Mouse (Mus musculus) intestine, postnatal 0 days (tissue): ENCODE data around the gene Prl7c1. TPM values are rescaled to one million over a fixed set of nuclear protein-coding genes. Genes with fewer than 3 reads are reported as not detected.
"Not testable (repeated sequence)": the region's sequence is repeated elsewhere in the genome, so short reads cannot be mapped to it uniquely, and the experiment has no call there.

Source experiments
- ATAC-seq: fragments of 200-750 bp; cut with Nextera tagmentation; 2 replicates; pipeline ENCODE4 v1.8.0; 2017; ENCODE audit warnings: mild to moderate bottlenecking, moderate TSS enrichment, moderate library complexity
- H3K27ac ChIP-seq: fragments of 300-500 bp; sonication (generic); 2 replicates; pipeline ENCODE4 v1.5.1; 2014; ENCODE audit warnings: mild to moderate bottlenecking, low read depth, low read length, moderate library complexity
- H3K27me3 ChIP-seq: fragments of 300-500 bp; sonication (generic); replicated peaks from 2 replicates; pipeline ENCODE4 v1.6.1; 2014; ENCODE audit warnings: low read length, mixed read lengths; ENCODE audit not compliant: control insufficient read depth, insufficient read depth
- H3K36me3 ChIP-seq: fragments of 300-500 bp; sonication (generic); 2 replicates; pipeline ENCODE4 v1.6.1; 2014; ENCODE audit warnings: mild to moderate bottlenecking, moderate library complexity; ENCODE audit not compliant: control insufficient read depth, insufficient read depth
- H3K4me1 ChIP-seq: fragments of 300-500 bp; sonication (generic); replicated peaks from 2 replicates; pipeline ENCODE4 v1.6.1; 2014; ENCODE audit warnings: antibody characterized with exemption, low read length, mixed read lengths; ENCODE audit not compliant: control insufficient read depth, insufficient read depth
- H3K4me2 ChIP-seq: fragments of 300-500 bp; sonication (generic); replicated peaks from 2 replicates; pipeline ENCODE4 v1.6.1; 2014; ENCODE audit warnings: low read depth, mild to moderate bottlenecking, moderate library complexity
- H3K4me3 ChIP-seq: fragments of 300-500 bp; sonication (generic); 2 replicates; pipeline ENCODE4 v1.5.1; 2014; ENCODE audit warnings: low read depth, low read length
- H3K9ac ChIP-seq: fragments of 300-500 bp; sonication (generic); 2 replicates; pipeline ENCODE4 v1.6.1; 2014; ENCODE audit warnings: mild to moderate bottlenecking, low read depth, low read length
- H3K9me3 ChIP-seq: fragments of 300-500 bp; sonication (generic); 2 replicates; pipeline ENCODE4 v1.6.1; 2016; ENCODE audit warnings: mixed run types; ENCODE audit not compliant: control insufficient read depth
- CTCF ChIP-seq: sonication (generic); IDR thresholded peaks from 2 replicates; pipeline ENCODE4 v1.5.1; 2016; ENCODE audit warnings: low read depth, mild to moderate bottlenecking, control low read depth, antibody characterized with exemption, moderate library complexity
- WGBS: fragments of 180-500 bp; shearing (Covaris S2); extraction: QIAGEN DNeasy Blood & Tissue Kit; methylation state at CpG from one replicate; pipeline ENCODE4 v1.1.7; 2014; 5-methylcytosine and 5-hydroxymethylcytosine counted together
- polyA plus RNA-seq: library from polyadenylated mRNA; unstranded; fragments of >200 nt; fragmentation: Nextera tagmentation; extraction: Ambion mirVana; gene quantifications from 2 replicates; pipeline ENCODE4 v1.2.1, GENCODE M21; 2015

The Prl7c1 gene
- not detected in 2 replicates for polyA plus RNA-seq

DNA sequence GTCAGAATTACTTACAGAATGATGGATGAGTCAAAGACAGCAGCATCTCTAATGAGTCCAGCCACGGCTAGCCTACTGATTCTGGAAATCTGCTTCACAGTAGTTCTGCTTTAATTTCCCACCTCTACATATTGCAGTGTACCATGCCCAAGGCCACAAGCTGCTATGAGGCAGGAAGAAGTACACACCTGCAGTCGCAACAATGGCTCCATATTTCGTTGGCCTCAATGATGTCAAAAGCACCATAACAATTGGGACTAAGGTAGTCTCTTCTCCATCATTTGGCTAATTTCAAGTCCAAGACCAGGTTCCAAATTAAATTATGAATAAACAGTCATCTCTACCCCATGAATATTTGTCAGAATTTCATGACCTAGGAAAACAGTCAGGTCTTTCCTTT is at the start of gene Prl7c1:
TSS of gene Prl7c1 (minus strand) at position 101 of the 400 bp plus-strand sequence.
- not testable (repeated sequence) for H3K27ac ChIP-seq, H3K4me3 ChIP-seq, ATAC-seq, H3K4me1 ChIP-seq, H3K27me3 ChIP-seq, H3K9ac ChIP-seq, H3K36me3 ChIP-seq, H3K4me2 ChIP-seq, H3K9me3 ChIP-seq
- 91% methylated on average over 2 of the region's 3 CpGs for WGBS

DNA sequence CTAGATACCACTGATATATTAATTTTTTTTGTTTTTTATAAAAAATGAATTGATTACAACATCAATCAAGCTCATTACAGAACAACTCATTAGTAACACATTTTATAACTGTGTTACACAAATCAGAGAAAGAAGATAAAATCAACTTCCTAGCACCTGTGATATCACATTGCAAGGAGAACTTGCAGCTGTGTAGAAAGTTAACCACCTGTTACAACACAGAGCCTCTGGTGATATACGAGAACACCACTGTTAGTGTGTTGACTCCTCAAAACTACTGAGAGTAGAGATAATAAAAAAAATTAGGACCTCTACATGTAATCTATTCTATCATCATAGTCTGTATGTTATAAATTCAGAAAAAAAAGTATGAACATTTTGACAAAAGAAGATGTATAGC is 22.2 kb upstream of the Prl7c1 start:
- WGBS: 77% methylated on average over 1 of the region's 1 CpGs
- Histone ChIP-seq H3K9me3 (no peaks in the 10 kb centered on the region), H3K4me1 (no peaks in the 10 kb centered on the region), H3K27ac (no peak overlapping the region), H3K4me3 (no peak overlapping the region), H3K4me2 (no peak overlapping the region), H3K9ac (no peak overlapping the region), H3K27me3 (no peaks in the 10 kb centered on the region), H3K36me3 (no peaks in the 10 kb centered on the region)
- TF ChIP-seq CTCF: no peak
- ATAC-seq: no peak

DNA sequence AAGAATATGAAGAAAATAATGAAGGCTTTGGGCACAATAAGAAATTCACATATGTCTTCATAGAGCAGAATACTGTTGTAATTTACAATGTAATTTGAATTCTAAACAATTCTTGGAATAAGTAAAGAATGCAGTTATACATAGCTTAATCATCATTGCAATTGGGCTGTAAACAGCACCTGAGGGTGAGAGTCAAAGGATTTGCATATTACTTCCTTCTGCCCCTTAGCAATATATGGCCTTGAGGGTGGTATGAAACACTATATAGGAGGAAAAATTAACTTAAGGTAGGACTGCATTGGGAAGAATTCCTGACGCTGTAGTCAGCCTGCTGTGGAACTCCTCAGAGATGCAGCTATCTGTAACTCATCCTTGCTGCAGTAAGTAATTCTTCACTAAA is 20.8 kb upstream of the Prl7c1 start, which contains the start of gene Prl2a1:
TSS of gene Prl2a1 (plus strand) at position 301 of the 400 bp plus-strand sequence.
- Histone ChIP-seq H3K4me3 (no peak within 1 kb of the TSS), H3K27me3 (no peaks in the 10 kb centered on the region), H3K36me3 (no peaks in the 10 kb centered on the region), H3K9ac (no peak within 1 kb of the TSS), H3K4me1 (no peaks in the 10 kb centered on the region), H3K9me3 (no peaks in the 10 kb centered on the region), H3K4me2 (no peak within 1 kb of the TSS), H3K27ac (no peak within 1 kb of the TSS)
- WGBS: 82% methylated on average over 1 of the region's 1 CpGs
- TF ChIP-seq CTCF: no peak
- ATAC-seq: no peak

DNA sequence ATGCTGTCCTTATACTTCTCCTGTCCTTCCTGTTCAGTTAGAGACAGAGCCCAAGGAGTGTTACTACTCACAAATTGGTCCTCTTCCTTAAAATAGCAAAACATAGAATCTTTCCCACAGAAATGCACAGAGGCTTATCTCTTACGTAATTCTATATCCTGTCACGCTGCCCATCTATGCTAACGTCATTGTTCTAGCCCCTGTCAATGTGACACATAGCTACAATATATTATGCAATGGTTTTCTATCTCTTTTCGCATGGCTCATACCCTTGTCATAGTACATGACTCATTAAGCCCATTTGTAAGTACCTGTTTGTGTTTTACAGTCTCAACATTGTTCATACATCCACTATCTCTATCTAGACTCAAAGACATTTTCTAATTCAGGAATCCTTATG is 18.7 kb upstream of the Prl7c1 start:
- ATAC-seq: no peak
- 77% methylated on average over 4 of the region's 4 CpGs for WGBS
- no peak overlapping the region for H3K27ac ChIP-seq

DNA sequence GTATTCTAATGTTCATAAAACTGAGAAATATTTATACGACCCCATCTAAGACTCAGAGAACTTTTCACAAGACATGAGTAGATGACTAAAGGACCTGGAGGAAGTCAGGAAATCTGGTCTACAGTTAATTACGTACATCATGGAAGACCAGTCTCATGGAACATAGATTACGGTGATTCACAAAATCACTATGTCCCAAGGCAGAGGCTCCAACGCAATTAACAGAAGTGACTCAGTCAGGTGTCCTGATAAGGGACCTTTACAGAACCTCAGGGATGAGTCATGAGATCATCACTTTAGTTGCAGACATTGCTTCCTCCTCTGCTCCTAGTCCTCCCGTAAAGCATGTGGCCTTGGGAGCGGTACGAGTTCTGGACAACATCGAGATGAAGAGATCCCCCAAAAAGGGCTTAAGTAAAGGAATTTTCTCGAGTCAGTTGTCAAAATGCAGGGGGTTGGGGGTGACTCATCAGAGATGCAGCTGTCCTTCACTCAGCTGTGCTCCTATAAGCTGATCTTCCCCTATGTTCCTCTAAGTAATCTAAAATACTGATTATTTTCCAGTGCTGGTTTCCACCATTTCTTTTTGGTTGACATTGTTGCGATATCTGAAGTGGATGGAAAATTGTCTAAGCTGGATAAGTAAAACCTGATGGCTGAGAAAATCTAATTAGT is 46.0 kb downstream of the Prl7c1 start:
- no peak for ATAC-seq
- Histone ChIP-seq H3K9ac (no peak overlapping the region), H3K4me2 (no peak overlapping the region), H3K27me3 (no peaks in the 10 kb centered on the region), H3K9me3 (no peaks in the 10 kb centered on the region), H3K4me1 (no peaks in the 10 kb centered on the region), H3K4me3 (no peak overlapping the region), H3K27ac (no peak overlapping the region), H3K36me3 (no peaks in the 10 kb centered on the region)
- no peak for TF ChIP-seq CTCF
- 84% methylated on average over 10 of the region's 10 CpGs for WGBS

More for the DNA sequence above, 18.7 kb upstream of the Prl7c1 start:
- Histone ChIP-seq H3K9me3 (no peaks in the 10 kb centered on the region), H3K27me3 (no peaks in the 10 kb centered on the region), H3K9ac (no peak overlapping the region), H3K4me2 (no peak overlapping the region), H3K36me3 (no peaks in the 10 kb centered on the region), H3K4me3 (no peak overlapping the region), H3K4me1 (no peaks in the 10 kb centered on the region)
- TF ChIP-seq CTCF: no peak

DNA sequence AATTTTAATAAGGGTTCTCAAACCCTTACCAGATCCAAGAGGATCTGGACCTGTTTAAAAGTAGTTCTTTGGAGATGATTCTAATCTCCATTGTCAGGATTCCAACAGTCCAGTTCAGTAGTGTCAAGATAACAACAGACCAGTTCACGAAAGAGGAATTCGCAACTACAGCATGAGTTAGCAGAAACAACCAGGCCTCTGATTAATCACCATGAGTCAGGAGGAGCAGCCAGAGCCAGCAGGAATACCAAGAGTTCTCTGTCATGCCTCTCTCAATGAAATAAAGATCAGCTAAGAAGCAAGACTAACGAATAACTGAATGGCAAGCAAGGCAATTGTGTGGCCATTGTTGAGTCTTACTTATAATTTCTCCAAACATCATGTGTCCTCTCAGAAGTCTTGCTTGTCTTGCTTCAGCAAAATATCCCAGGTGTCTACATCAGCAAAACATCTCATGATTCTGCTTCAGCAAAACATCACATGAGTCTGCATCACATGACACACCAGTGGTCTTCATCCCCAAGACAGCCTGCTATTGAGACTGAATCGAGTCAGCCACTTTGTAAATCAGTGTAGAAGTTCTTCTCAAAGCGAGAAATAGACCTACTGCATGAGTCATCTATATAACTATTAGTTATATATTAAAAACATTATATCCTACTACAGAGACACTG is 50.2 kb downstream of the Prl7c1 start:
- not testable (repeated sequence) for H3K36me3 ChIP-seq, H3K4me3 ChIP-seq, H3K4me1 ChIP-seq, ATAC-seq, H3K9me3 ChIP-seq, H3K27me3 ChIP-seq, H3K4me2 ChIP-seq, H3K9ac ChIP-seq, H3K27ac ChIP-seq
- WGBS: 71% methylated on average over 5 of the region's 5 CpGs

DNA sequence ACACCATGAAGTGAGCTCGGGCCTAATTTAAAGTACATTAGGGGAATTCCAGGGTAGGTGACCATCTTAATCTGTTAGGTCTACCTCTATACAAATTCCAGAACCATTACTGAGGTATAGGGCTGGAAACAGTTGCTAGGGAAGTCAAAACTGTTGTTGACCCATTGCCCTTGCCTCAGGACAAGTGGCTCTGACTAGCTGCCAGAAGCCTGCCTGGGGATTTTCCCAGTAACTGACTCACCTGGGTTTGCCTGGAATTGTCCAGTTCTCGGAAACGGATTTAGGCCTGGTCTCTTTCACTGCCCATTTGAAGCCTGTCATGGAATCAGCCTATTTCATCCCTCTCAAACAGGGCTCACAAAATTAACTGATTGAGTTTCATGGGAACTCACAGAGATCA is 55.5 kb downstream of the Prl7c1 start:
- H3K36me3 ChIP-seq, H3K4me2 ChIP-seq, H3K27me3 ChIP-seq, H3K9ac ChIP-seq, H3K27ac ChIP-seq, ATAC-seq, H3K4me1 ChIP-seq, H3K4me3 ChIP-seq, H3K9me3 ChIP-seq: not testable (repeated sequence)
- WGBS: 90% methylated on average over 3 of the region's 3 CpGs
